Mouse (Mus musculus) liver, embryonic 14.5 days (tissue): ENCODE results near the gene Gm45753.

Experiments
- CTCF ChIP-seq: IDR thresholded peaks from 2 replicates; pipeline ENCODE4 v1.5.1; 2016; ENCODE audit warnings: antibody characterized with exemption, low read depth, control low read depth
- EP300 ChIP-seq: IDR thresholded peaks from 2 replicates; pipeline ENCODE4 v1.6.1; 2016; ENCODE audit warnings: antibody characterized with exemption, low read depth

GRCm38 (mm10) chr8:45261920-45262319, 46.3 kb downstream of the Gm45753 start, which contains the start of gene F11:
- TF ChIP-seq CTCF (no peak), EP300 (no peak)
